Mouse (Mus musculus): ENCODE measurements at regions not wholly inside any gene's neighbourhood (a gene's known extent, or its start where the extent isn't known, plus 50 kb on each side); places are given as distances from the start of the nearest gene placed in this dataset.
A peak's percentile ranks its signal among the peaks of the same experiment; 100 is the strongest.
"Not testable (repeated sequence)": the region's sequence is repeated elsewhere in the genome, so short reads cannot be mapped to it uniquely, and the experiment has no call there.

- DNase-seq (ENCODE audit: low spot score in 2 of 2), result not testable (repeated sequence)
Measured at GRCm38 (mm10) chr12:23026976-23027375, 753.1 kb downstream of the Gm10330 start.

- not testable (repeated sequence) for DNase-seq (ENCODE audit: low spot score in 2 of 2)
Measured at GRCm38 (mm10) chr12:23023556-23023955, 756.5 kb downstream of the Gm10330 start.

- DNase-seq (ENCODE audit: low spot score in 2 of 2), result peak; percentile 1
Measured at GRCm38 (mm10) chr12:23010199-23010598, 769.9 kb downstream of the Gm10330 start.

GRCm38 (mm10) chr12:23009662-23010061, 770.4 kb downstream of the Gm10330 start:
- DNase-seq (ENCODE audit: low spot score in 2 of 2), result not testable (repeated sequence)
